Mouse (Mus musculus) myocyte (in vitro differentiated cells): Measurements from ENCODE around the gene Trim7. TPM values are rescaled to one million over a fixed set of nuclear protein-coding genes. Genes with fewer than 3 reads are reported as not detected.

Experiments
- H3K27me3 ChIP-seq: one replicate; pipeline ENCODE4 v1.6.1; 2011; ENCODE audit not compliant: control insufficient read depth, insufficient read depth, insufficient read length
- H3K36me3 ChIP-seq: one replicate; pipeline ENCODE4 v1.6.1; 2011; ENCODE audit not compliant: control insufficient read depth, insufficient read depth
- H3K4me2 ChIP-seq: one replicate; pipeline ENCODE4 v1.6.1; 2011; ENCODE audit warnings: low read depth, control low read depth
- H3K4me3 ChIP-seq: one replicate; pipeline ENCODE4 v1.5.1; 2011; ENCODE audit warnings: mild to moderate bottlenecking, control low read depth, moderate library complexity
- H3K79me2 ChIP-seq: one replicate; pipeline ENCODE4 v1.6.1; 2011; ENCODE audit not compliant: control insufficient read depth, insufficient read depth
- H3ac ChIP-seq: one replicate; pipeline ENCODE4 v1.6.1; 2011; ENCODE audit not compliant: control insufficient read depth, insufficient read length
- CEBPB ChIP-seq: IDR thresholded peaks from 2 replicates; pipeline ENCODE4 v1.6.1; 2011; ENCODE audit warnings: mild to moderate bottlenecking, moderate library complexity; ENCODE audit not compliant: poor library complexity, insufficient read depth, severe bottlenecking
- E2F4 ChIP-seq: IDR thresholded peaks from one replicate; pipeline ENCODE4 v1.6.1; 2011; ENCODE audit warnings: mild to moderate bottlenecking, control low read depth, moderate library complexity; ENCODE audit not compliant: insufficient read depth
- MAX ChIP-seq: IDR thresholded peaks from one replicate; pipeline ENCODE4 v1.6.1; 2011; ENCODE audit warnings: low read depth, mild to moderate bottlenecking, control low read depth
- MYOD1 ChIP-seq, 3 experiments: IDR thresholded peaks; one replicate each; pipeline ENCODE4 v1.6.1; 2011; ENCODE audit warnings: control low read depth in 2 of 3, low read depth in 2 of 3, mild to moderate bottlenecking in 2 of 3, moderate library complexity in 1 of 3; ENCODE audit not compliant: insufficient read length in 2 of 3, control insufficient read depth in 1 of 3
- MYOG ChIP-seq, 3 experiments: IDR thresholded peaks; one replicate each; pipeline ENCODE4 v1.6.1; 2011; ENCODE audit warnings: control low read depth in 2 of 3, low read depth in 2 of 3, mild to moderate bottlenecking in 2 of 3; ENCODE audit not compliant: insufficient read length in 2 of 3, control insufficient read depth in 1 of 3, insufficient read depth in 1 of 3
- POLR2A ChIP-seq: IDR thresholded peaks from one replicate; pipeline ENCODE4 v1.6.1; 2011; ENCODE audit warnings: low read depth, mild to moderate bottlenecking, control low read depth, moderate library complexity; ENCODE audit not compliant: insufficient read length
- POLR2AphosphoS2 ChIP-seq: IDR thresholded peaks from one replicate; pipeline ENCODE4 v1.6.1; 2011; ENCODE audit warnings: low read depth, control low read depth; ENCODE audit not compliant: insufficient read length
- REST ChIP-seq: IDR thresholded peaks from one replicate; pipeline ENCODE4 v1.6.1; 2011; ENCODE audit warnings: mild to moderate bottlenecking, control low read depth, moderate library complexity; ENCODE audit not compliant: insufficient read depth, insufficient read length
- SRF ChIP-seq: IDR thresholded peaks from one replicate; pipeline ENCODE4 v1.6.1; 2011; ENCODE audit warnings: low read depth; ENCODE audit not compliant: control insufficient read depth, insufficient read length
- TCF12 ChIP-seq: IDR thresholded peaks from one replicate; pipeline ENCODE4 v1.6.1; 2011; ENCODE audit warnings: mild to moderate bottlenecking, control low read depth; ENCODE audit not compliant: poor library complexity, insufficient read depth, severe bottlenecking
- TCF3 ChIP-seq: IDR thresholded peaks from one replicate; pipeline ENCODE4 v1.6.1; 2011; ENCODE audit warnings: low read depth, control low read depth; ENCODE audit not compliant: insufficient read length
- USF1 ChIP-seq: IDR thresholded peaks from one replicate; pipeline ENCODE4 v1.6.1; 2011; ENCODE audit warnings: low read depth, mild to moderate bottlenecking, control low read depth, moderate library complexity
- polyA plus RNA-seq: library from polyadenylated mRNA; unstranded; fragments of >200 nt; fragmentation: generic; extraction: Trizol; gene quantifications from one replicate; pipeline ENCODE4 v1.2.1, GENCODE M21; 2012; ENCODE audit warnings: missing spikeins

Gene Trim7
- polyA plus RNA-seq, 1 experiment, result 5.4 TPM

DNA sequence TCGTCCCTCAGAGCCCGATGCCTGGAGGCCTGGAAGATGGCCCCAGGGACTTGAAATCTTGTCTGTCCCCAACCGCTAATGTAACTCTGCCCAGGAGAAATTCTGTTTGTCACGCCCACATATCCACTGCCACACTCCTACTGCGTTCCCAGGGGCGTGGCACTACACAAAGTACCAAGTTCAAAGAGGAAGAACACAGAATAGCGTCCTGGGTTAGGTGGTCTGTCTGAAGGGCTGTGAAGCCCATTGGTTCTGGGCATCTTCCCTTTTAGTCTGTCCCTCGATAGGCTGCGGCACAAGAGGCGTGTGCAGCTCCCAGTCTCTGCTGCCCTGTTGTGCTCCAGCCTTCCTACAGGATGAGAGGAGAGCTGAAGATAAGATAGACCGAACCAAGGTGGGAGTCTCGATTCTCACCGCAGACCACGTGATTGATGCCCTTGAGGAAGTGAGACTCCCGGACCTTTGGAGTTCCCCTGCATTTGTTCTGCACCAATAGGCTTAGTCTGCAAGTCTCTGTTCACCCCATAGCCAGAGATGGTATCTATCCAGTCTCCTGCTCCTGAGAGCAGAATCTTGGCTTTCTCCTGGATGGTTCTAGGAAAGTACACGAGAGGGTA, 12.3 kb downstream of the Trim7 start:
- peak; percentile 57 for TF ChIP-seq USF1
- no peak for TF ChIP-seq POLR2A
- TF ChIP-seq MAX, result no peak
- no peak for TF ChIP-seq MYOG (IDR thresholded peaks at IDR 0.05; ENCODE audit: control insufficient read depth in 1 of 3, insufficient read depth in 1 of 3, insufficient read length in 2 of 3, low read depth in 2 of 3)
- TF ChIP-seq MYOD1 (IDR thresholded peaks at IDR 0.05; ENCODE audit: control insufficient read depth in 1 of 3, insufficient read length in 2 of 3, low read depth in 2 of 3), result no peak
- TF ChIP-seq TCF12, result no peak
- H3ac ChIP-seq, result peak overlapping the region; percentile 55
- H3K27me3 ChIP-seq, result no peaks in the 10 kb centered on the region
- H3K79me2 ChIP-seq, result no peaks in the 10 kb centered on the region
- no peaks in the 10 kb centered on the region for H3K36me3 ChIP-seq
- peak overlapping the region; percentile 41 for H3K4me3 ChIP-seq
- H3K4me2 ChIP-seq, result peak overlapping the region; percentile 97

GRCm38 (mm10) chr11:48838879-48839680, 13.1 kb downstream of the Trim7 start:
- Histone ChIP-seq H3K27me3 (no peaks in the 10 kb centered on the region), H3ac (no peak overlapping the region), H3K79me2 (no peaks in the 10 kb centered on the region), H3K36me3 (no peaks in the 10 kb centered on the region), H3K4me2 (peak overlapping the region; percentile 97), H3K4me3 (peak overlapping the region; percentile 41)
- no peak for TF ChIP-seq E2F4
- TF ChIP-seq MYOD1 (IDR thresholded peaks at IDR 0.05; ENCODE audit: control insufficient read depth in 1 of 3, insufficient read length in 2 of 3, low read depth in 2 of 3), result no peak
- no peak for TF ChIP-seq SRF
- no peak for TF ChIP-seq USF1
- TF ChIP-seq MYOG (IDR thresholded peaks at IDR 0.05; ENCODE audit: control insufficient read depth in 1 of 3, insufficient read depth in 1 of 3, insufficient read length in 2 of 3, low read depth in 2 of 3), result no peak
- TF ChIP-seq POLR2AphosphoS2, result no peak
- no peak for TF ChIP-seq CEBPB
- TF ChIP-seq REST, result no peak
- no peak for TF ChIP-seq MAX
- no peak for TF ChIP-seq TCF12
- no peak for TF ChIP-seq POLR2A
- TF ChIP-seq TCF3, result no peak

- H3K79me2 ChIP-seq, result no peaks in the 10 kb centered on the region
- no peak overlapping the region for H3K4me3 ChIP-seq
- H3K36me3 ChIP-seq, result no peaks in the 10 kb centered on the region
- no peaks in the 10 kb centered on the region for H3K27me3 ChIP-seq
- no peak overlapping the region for H3K4me2 ChIP-seq
- TF ChIP-seq TCF3, result no peak
- TF ChIP-seq SRF, result no peak
- no peak for TF ChIP-seq MAX
- no peak for TF ChIP-seq E2F4
- TF ChIP-seq TCF12, result no peak
- TF ChIP-seq POLR2A, result no peak
- no peak for TF ChIP-seq POLR2AphosphoS2
- no peak for TF ChIP-seq MYOD1 (IDR thresholded peaks at IDR 0.05; ENCODE audit: control insufficient read depth in 1 of 3, insufficient read length in 2 of 3, low read depth in 2 of 3)
- no peak for TF ChIP-seq MYOG (IDR thresholded peaks at IDR 0.05; ENCODE audit: control insufficient read depth in 1 of 3, insufficient read depth in 1 of 3, insufficient read length in 2 of 3, low read depth in 2 of 3)
- TF ChIP-seq USF1, result no peak
- no peak for TF ChIP-seq REST
- H3ac ChIP-seq, result no peak overlapping the region
Observed at GRCm38 (mm10) chr11:48840805-48841204, 14.9 kb downstream of the Trim7 start.

- no peaks in the 10 kb centered on the region for H3K36me3 ChIP-seq
Observed at GRCm38 (mm10) chr11:48841213-48841612, 15.3 kb downstream of the Trim7 start.

GRCm38 (mm10) chr11:48842378-48842792, 16.4 kb downstream of the Trim7 start:
- Histone ChIP-seq H3K4me3 (no peak overlapping the region), H3K27me3 (no peaks in the 10 kb centered on the region), H3K79me2 (no peaks in the 10 kb centered on the region), H3K4me2 (no peak overlapping the region), H3K36me3 (no peaks in the 10 kb centered on the region), H3ac (no peak overlapping the region)
- TF ChIP-seq TCF3 (no peak), USF1 (no peak), SRF (no peak), MYOD1 (IDR thresholded peaks at IDR 0.05; ENCODE audit: control insufficient read depth in 1 of 3, insufficient read length in 2 of 3, low read depth in 2 of 3) (no peak), POLR2A (no peak), POLR2AphosphoS2 (no peak), CEBPB (no peak), MAX (no peak), REST (no peak), MYOG (IDR thresholded peaks at IDR 0.05; ENCODE audit: control insufficient read depth in 1 of 3, insufficient read depth in 1 of 3, insufficient read length in 2 of 3, low read depth in 2 of 3) (no peak), TCF12 (no peak), E2F4 (no peak)

More at GRCm38 (mm10) chr11:48841213-48841612, 15.3 kb downstream of the Trim7 start:
- no peak overlapping the region for H3ac ChIP-seq
- TF ChIP-seq REST (no peak), E2F4 (no peak), CEBPB (no peak), MYOG (IDR thresholded peaks at IDR 0.05; ENCODE audit: control insufficient read depth in 1 of 3, insufficient read depth in 1 of 3, insufficient read length in 2 of 3, low read depth in 2 of 3) (no peak), POLR2A (no peak), POLR2AphosphoS2 (no peak), TCF12 (no peak), MYOD1 (IDR thresholded peaks at IDR 0.05; ENCODE audit: control insufficient read depth in 1 of 3, insufficient read length in 2 of 3, low read depth in 2 of 3) (no peak), SRF (no peak)
- no peaks in the 10 kb centered on the region for H3K79me2 ChIP-seq
- H3K4me3 ChIP-seq, result no peak overlapping the region
- no peaks in the 10 kb centered on the region for H3K27me3 ChIP-seq
- H3K4me2 ChIP-seq, result no peak overlapping the region
